Mouse (Mus musculus) right cerebral cortex, adult 18-20 months (tissue): ENCODE measurements around the gene Gm49378.

Source experiments
- DNase-seq: peaks from one replicate; pipeline ENCODE4 v3.0.0; 2022; ENCODE audit warnings: mixed read lengths

Gm49378 gene

DNA sequence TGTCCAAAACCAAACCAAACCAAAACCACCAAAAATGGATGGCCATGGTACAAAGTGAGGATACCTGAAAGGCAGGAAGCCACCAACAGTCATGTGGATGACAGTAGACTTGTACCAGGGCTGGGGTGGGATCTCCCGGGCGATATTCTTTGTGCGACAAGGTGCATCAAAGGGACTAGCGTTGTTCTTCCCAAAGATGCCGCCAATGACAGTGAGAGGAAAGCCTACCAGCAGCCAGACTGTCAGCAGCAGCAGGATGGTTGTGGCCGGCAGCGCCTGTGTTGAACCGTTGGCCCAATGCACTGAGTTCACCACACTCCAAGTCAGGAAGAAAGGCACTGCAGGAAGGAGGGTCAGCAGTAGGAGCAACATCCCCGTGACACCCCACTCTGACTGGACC, at the start of gene Gm49378:
TSS of gene Gm49378 (minus strand) at position 101 of the 400 bp plus-strand sequence.
- no peak for DNase-seq

DNA sequence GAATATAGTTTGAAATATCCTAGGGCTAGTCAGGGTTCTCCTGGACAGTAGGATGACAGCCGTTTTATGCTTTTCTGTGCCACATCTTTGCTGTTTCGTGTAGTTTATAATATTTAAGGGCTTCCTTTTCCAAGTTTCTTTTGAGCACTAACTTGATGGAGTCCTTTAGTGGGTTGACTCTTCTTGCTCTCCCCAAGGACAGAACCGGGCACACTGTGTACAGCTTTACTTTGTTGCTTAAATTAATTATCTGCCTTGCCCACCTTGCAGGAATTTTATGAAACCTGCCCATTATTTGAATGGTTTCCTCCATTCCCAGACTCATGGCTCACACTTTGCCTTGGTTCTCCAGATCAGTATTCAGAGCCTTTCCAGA, 44.4 kb upstream of the Gm49378 start:
- DNase-seq, result no peak

DNA sequence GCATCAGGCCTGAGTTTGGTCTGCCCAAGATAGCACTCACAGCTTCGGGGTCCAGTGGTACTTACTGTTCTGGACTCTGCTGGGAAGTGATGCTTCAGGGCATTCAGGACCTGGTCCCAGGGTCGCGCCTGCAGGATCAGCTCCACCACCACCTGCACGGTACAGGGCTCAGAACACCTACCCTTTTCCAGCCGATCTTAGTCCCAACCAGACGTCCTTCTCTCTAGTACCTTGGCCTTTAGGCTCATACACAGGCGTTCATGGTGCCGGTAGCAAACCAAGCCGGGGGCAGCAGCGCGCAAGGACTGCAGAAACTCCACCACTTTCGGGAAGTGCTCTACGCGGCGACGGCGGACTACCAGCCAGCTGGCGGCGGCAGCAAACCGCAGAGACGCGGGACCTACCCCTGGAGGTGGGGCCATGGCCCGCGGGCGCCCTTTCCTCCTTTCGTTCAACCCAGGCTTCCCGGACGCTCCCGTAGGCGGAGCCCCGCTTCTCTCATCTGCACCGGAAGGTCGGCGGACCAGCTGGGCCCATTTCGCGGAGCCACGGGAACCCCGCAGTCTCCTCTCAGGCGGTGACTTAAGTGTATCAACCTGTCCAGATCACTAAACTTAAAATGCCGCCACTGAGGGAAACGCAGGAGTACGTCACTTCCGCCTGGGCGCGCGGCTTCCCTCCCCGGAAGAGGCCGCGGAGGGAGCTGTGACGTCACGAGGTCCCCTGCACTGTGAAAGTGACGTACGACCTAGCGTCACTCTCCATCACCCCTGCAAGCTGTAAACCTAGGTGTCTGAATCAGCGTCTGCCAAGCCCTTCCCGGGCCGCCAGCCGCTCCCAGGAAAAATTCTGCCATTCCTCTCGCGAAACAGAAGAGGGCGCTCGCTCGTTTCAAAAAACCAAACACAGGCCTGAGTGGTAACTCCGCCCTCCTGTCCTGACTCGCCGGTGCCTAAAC, 43.7 kb upstream of the Gm49378 start, which contains the start of gene Tinf2:
TSS of gene Tinf2 (minus strand) at position 661 of the 958 bp plus-strand sequence.
- peak; percentile 97 for DNase-seq

DNA sequence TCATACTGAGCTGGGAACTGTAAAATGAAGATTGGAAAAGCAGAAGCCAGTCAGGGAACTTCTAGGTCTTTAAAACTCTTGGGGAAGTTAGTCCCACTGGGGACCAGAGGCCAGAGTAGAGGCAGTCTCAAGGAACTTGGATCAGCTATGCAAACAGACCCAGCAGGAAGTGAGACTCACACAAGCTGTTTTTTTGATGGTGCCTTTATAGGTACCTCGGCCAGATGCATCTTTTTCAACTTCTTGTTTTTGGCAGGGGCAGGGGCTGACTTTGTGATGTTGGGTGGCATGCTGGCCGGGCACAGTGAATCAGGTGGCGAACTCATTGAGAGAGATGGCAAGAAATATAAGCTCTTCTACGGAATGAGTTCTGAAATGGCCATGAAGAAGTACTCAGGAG, 39.9 kb upstream of the Gm49378 start:
- no peak for DNase-seq

DNA sequence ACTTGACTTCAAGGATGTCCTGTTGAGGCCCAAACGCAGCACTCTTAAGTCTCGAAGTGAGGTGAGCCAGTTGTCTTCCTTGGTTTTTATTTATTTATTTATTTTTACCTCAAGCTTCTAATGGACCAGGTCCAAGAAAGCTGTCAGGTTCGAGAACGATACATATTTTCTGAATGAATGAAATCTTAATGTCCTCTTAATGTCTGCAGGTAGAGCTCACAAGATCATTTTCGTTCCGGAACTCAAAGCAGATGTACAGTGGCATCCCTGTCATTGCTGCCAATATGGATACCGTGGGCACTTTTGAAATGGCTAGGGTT, 35.0 kb upstream of the Gm49378 start:
- no peak for DNase-seq

DNA sequence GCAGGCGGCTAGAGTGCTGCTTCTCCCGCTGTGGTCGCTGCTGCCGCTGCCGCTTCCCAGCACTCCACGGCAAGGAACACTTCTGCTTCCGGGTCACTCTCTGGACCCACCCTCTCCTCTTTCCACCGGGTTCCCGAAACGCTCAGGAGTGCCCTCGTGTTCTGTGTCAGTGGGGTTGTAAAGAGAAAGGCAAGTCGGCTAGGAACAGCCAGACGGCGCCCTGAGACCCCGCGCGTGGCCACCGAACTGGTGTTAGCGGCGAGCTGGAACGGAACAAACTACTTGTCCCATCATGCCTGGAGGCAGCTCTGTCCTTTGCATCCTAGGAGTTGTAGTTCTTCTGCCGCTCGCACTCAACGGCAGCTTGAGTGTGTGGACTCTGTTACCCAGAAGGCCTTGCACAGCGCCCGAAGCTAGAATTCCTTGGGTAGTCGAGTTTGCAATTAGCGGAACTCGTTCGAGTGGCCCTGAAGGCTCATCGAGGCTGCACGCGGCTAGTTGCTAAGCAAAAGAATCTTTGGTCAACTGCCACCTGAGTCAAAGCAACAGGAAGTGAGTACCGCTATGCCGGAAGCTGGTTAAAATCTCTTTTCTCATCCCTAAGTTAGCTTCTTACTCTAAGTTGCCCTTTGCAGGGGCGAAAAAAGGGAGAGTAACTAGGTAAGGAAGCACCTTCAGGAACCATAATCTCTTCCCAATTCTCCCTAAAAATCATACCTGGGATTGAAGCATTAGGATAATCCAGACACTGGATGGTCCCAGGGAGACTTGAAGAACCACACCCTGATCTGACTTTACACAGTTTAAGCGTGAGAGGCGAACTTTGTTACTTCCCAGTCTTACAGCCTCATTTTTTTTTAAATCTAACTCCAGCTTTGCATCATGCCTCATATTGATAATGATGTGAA, 34.4 kb upstream of the Gm49378 start, which contains the start of the genes Gmpr2 and Nedd8:
TSS of gene Gmpr2 (plus strand) at position 109 of the 908 bp plus-strand sequence.
TSS of gene Nedd8 (minus strand) at position 292 of the 908 bp plus-strand sequence.
- DNase-seq, result peak; percentile 97

DNA sequence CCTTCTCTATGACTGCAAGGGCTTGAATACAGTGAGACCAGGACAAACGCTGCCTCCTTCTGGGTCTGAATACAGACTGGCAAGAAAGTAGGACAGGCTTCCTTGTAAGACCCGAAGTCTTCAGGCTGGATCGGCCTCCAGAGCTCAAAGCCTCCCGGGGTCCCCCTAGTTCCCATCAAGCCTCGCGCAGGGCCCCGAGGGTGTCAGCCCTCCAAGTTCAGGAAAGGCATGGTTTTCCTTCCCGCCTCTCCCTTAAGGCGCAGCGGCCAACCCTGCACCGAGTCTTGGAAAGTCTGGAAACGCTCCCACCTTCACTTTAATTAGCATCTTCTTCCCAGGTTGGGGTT, 33.8 kb upstream of the Gm49378 start:
- peak; percentile 72 for DNase-seq

DNA sequence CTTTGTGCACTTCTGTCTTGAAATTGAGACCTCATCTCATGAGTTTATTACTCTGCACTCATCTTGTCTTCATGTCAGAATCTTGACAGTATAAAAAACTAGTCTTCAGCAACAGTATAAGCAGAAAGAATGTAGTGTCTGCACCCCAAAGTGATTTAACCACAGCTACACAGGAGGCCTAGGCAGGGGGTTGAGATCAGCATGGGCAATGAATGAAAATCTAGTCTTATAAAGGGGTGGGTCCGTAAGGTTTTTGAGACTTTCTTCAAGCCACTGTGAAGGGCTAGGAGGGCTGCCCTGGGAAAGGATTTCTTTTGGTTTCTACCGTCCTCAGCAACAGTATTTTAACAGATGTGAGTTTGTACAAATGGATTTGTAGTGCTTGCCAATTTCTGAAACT, 22.9 kb upstream of the Gm49378 start:
- DNase-seq, result no peak

DNA sequence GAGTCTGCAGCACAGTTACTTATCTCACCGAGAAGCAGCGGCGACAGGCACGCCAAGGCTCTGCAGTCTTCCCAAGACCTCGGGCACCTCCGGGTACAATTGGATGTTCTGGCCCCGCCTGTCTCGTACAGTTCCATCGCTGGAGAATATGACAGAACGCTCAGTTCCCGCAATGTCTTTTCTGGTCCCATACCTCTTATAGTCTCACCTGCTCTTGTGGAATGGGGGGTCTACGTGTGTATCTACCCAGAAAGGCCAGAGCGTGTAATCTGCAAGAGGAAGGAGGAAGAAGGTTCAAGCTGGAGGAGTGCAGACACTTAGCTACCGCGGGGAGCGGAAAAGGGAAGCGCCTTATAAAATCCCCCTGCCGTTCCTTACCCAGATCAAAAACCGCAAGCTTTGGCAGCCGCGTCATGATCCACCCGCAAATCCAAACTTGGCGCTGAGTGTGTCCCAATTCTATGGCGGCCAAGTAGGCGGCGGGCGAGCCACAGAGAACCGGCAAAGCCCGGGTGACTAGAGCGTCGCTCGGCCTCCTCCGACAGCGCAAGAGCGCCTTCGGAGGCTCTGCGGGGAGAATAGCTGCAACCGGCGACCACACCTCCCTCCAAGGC, 22.4 kb upstream of the Gm49378 start, which contains the start of gene Mdp1:
TSS of gene Mdp1 (minus strand) at position 549 of the 614 bp plus-strand sequence.
- peak; percentile 85 for DNase-seq

DNA sequence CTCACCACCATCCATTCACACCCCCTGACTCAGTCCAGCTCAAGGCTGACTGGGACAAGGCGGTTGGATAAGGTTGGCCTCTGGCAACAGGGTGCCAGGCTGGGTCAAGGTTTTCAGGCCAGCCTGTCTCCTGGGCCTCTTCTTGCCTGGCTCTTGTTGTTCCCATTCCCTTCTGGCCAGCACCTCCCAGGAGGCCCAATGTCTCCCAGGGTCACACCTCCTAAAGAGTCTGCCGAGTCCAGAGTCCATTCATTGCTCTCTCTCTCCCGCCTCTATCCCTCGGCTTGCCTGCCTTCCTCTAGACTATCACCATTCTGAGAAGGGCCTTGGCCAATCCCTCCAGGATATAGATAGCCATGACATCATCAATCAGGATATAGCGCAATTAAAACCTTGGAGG, 20.3 kb upstream of the Gm49378 start:
- DNase-seq, result no peak

DNA sequence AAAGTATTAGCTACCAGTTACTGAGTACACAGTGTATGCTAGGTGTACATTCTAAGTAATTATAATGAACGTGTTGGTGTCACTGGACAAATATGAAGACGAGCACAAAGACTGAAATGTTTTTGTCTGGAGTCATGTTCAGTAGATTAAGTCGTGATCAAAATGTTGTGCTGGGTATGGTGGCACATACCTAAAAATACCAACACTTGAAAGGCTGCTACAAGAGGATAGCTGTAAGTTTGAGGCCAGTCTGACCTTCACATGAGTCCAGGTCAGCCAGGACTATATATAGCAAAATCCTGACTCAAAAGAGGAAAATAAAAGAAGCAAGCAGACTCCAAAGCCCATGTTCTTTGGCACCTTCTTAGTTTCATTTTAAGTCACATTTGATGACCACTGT, 19.2 kb upstream of the Gm49378 start:
- no peak for DNase-seq

DNA sequence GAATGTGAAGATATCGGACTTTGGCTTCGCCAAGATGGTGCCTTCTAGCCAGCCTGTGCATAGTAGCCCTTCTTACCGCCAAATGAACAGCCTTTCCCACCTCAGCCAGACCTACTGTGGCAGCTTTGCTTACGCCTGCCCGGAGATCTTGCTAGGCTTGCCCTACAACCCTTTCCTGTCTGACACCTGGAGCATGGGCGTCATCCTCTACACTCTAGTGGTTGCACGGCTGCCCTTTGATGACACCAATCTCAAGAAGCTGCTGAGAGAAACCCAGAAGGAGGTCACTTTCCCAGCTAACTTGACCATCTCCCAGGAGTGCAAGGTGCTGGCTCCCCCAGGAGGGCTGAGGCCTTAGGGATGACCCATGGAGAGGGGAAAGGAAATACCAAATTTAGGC, 13.8 kb upstream of the Gm49378 start:
- DNase-seq, result no peak

DNA sequence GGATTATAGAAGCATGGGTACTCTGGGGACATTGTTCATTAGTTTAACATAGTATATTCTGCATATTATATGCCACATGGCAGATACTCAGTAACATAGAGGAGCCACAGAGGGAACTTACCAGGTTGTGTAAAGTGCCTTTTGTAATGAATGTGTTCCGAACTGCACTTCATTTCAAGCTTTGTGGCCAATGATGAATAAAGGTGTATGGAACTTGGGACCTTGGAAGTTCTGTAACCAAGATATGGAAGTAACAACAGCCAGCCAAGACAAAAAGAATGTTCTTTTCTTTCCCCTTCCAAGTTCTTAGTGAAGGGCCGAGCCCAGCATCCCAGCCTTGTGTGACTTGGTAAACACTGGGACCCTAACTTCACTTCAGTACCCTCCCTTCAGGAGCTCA, 12.2 kb upstream of the Gm49378 start, which contains the start of gene Tssk4:
TSS of gene Tssk4 (plus strand) at position 301 of the 400 bp plus-strand sequence.
- no peak for DNase-seq

DNA sequence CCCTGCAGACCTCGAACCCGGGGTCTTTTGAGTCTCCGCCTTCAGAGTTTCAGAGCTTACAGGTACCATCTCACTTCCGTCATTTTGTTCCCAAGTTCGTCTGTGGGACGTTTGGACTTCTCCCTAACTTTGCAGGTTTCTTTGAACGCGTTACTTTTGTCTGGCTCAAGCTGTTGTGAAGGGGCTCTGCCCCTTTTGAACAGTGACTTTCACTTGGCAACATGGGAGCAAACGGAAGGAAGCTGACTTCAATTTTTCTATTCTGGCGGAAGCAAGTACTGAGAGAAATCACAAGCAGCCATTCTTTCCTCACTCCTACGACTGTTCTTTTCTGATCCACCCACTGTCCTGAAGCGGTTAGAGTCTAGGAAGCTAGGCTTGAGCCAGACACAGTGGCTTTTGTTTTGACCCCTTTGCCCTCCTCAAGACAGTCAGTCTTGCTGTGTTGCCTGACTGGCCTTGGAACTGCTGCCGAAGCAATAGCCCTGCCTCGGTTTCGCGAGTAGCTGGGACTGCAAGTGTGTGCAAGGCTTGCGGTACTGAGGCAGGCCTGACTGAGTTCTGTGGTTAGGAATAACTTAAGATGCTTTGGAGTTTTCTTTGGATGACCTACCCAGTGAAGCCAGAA, 6.7 kb upstream of the Gm49378 start:
- DNase-seq, result no peak

DNA sequence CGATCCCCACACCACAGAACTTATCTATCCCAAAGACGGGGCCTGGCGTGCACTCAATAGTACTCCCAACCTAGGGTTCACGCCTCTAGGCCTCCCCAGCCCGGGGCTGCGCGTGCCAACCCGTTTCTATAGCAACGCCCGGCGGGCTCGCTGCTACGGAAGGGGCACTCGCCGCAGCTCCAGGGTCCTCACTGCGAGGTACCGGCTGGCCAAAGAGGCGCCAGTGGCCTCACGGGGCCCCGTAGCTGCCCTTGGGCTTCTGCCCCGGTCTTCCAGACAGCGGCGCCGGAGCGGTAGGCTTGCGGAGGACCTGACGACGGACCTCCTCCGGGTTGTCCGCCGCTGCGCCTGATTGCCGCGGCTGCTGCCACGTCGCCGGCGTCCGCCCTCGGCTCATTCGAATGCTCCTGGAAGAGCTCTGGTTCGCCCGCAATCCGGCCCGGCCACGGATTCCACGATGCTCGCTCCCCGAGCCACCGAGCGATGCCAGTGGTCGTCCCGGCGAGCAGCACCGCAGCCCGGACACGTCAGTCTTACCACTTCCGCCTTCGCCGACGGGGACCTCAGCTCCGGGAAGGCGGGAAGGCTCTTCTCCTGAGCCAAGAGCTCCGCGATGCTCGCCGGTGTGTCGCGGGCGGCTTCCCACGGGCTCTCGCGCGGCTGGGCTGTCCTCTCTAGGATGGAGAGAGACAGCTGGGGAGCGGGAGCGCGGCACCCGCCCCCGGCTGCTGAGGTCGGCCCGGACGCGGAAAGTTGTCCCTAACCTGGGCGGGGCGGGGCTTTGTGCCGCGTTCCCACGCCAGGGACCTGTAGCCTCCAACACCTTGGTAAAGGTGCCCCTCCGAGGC, 5.6 kb upstream of the Gm49378 start, which contains the start of gene Tm9sf1:
TSS of gene Tm9sf1 (minus strand) at position 747 of the 848 bp plus-strand sequence.
- DNase-seq, result peak; percentile 86

DNA sequence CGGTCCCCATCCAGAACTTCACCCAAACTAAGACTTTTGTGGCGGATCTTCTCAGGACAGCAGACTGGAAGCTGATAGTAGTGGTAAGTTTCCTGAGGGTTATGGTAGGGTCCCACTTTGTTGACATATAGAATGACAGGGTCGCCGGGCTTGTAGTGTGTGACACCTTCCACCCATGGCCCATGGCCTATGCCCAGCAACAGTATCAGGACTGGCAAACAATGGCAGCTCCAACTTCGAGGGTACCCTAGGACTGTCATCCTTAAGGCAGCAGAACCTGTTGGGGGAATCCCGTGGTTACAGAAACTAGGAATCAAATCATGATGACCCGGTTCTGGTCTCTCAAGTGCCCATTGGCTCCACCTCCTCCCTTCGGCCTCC, 5.0 kb upstream of the Gm49378 start:
- DNase-seq, result no peak

DNA sequence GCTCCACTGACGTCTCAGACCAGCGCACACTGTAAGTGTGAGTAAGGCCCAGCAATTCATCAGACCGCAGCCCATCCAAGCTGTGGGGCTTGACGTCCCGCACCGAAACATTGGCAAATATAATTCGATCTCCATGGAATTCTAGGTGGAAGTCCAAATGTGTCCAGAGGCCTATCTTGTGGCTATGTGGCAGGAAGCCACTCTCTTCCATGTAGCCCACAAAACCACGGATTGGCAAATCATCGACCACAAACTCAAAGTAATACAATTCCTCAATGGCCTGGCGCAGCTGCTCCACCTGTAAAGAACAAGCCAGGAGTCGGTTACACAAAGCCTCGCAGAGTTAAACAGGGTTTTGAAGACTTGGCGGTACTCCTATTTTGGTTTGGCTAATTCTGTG, 3.6 kb upstream of the Gm49378 start:
- no peak for DNase-seq

DNA sequence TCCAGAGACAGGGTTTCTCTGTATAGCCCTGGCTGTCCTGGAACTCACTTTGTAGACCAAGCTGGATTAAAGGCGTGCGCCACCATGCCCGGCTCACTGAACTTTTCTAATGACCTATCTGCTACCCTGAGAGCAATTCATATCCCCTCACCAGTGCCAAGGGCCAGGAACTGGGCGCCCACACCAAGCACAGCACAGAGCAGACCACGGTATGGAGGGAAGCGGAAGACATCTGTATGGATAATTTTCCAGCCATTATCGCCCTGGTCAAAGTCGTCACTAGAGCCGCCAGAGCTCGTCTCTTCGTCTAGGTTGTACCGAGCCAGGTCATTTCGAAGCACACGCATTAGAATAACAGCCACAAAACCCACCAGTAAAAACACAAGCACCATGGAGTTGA, 3.1 kb upstream of the Gm49378 start:
- no peak for DNase-seq

DNA sequence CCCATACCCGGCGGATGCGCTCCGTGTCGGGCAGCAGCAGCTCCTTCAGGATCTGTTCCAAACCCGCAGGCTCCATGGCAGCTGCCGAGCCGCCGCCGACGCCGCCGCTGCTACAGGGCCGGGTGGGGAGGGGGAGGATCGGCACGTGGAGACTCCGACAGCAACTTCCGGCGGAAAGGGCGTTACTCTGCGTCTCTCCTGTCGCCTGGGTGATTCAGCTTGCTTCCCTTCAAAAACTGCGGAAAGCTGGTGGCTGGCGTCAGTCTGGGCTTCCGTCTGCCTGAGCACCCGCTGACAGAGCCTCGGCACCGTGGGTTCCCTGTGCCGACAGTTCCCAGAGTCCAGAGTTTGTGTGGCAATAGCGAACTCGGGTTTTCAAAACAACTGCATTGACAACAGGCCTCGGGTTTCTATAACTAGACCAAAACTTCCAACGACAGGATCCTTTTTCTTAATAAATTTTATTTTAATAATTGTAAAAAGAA, 2.1 kb downstream of the Gm49378 start, which contains the start of gene Ipo4:
TSS of gene Ipo4 (minus strand) at position 435 of the 485 bp plus-strand sequence.
- peak; percentile 91 for DNase-seq

DNA sequence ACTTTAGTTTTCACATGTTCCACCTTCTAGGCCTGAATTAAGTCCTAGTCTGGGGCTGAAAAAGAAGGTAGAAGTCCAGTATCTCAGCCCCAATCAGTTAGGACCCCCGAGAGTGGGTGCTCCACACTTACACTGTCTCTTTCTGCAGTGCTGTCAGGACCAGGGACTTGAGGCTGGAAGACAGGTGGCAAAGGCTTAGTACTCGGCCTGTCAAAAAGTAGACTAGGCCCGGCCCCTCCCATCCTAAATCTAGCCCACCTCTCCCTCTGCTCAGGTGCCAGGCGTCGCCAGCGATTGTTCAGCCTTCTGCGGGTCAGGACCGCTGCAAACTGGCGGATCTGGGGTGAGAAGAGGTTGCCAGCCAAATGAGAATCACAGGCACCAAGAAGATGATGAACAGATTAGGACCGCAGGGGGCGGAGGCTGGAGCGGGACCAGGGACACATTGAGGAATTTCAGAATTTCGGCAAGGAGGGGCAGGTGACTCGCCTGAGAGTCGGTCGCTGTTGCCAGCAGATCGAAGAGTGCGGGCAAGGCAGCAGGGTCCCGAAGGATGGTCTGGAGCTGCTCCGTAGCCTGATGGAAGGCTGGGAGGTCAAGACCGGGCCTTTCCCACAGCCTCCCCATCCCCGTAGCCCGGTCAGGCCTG, 2.7 kb downstream of the Gm49378 start:
- peak; percentile 25 for DNase-seq

DNA sequence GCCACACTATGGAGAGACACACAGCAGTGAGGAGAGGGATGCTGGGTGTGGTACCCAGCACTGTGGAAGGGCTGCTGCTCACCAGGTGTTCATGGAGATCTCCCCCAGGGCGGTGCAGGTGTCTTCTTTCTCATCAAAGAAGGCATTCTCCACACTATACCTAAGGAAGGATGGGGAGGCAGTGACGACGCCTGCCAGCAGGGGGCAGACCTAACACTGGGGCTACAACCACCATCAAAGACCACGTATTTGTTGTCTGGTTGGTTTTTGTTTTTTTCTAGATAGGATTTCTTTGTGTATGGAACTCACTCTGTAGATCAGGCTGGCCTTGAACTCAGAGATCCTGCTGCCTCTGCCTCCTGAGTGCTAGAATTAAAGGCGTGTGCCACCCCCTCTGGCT, 8.4 kb downstream of the Gm49378 start:
- no peak for DNase-seq
